Mouse (Mus musculus): ENCODE measurements at regions not wholly inside any gene's neighbourhood (a gene's known extent, or its start where the extent isn't known, plus 50 kb on each side); places are given as distances from the start of the nearest gene placed in this dataset.

- H3K36me3 ChIP-seq (ENCODE audit: control insufficient read depth, insufficient read depth, low read length), result no peaks in the 10 kb centered on the region
- no peaks in the 10 kb centered on the region for H3K27me3 ChIP-seq (ENCODE audit: control insufficient read depth, insufficient read depth, low read length)
- no peaks in the 10 kb centered on the region; the same call in 1 of the 2 replicates for H3K4me1 ChIP-seq (ENCODE audit: control insufficient read depth, insufficient read depth, insufficient read length, low read length)
- TF ChIP-seq POLR2A (IDR thresholded peaks at IDR 0.05; ENCODE audit: low read depth, low read length), result no peak
- TF ChIP-seq CTCF (IDR thresholded peaks at IDR 0.05; ENCODE audit: extremely low read depth, insufficient read length, insufficient replicate concordance, low read depth, low read length), result no peak
- no peak overlapping the region for H3K27ac ChIP-seq (ENCODE audit: insufficient read depth, low read depth, low read length)
- no peak overlapping the region for H3K4me3 ChIP-seq (ENCODE audit: low read depth, low read length)
- 0% methylated on average over 4 of the region's 4 CpGs for WGBS
Observed at GRCm38 (mm10) chr14:48330965-48331622, 114.8 kb upstream of the Tmem260 start.

- H3K27me3 ChIP-seq (ENCODE audit: control insufficient read depth, insufficient read depth, low read length), result no peaks in the 10 kb centered on the region
- no peaks in the 10 kb centered on the region for H3K36me3 ChIP-seq (ENCODE audit: control insufficient read depth, insufficient read depth, low read length)
- no peak overlapping the region for H3K27ac ChIP-seq (ENCODE audit: insufficient read depth, low read depth, low read length)
- no peak overlapping the region for H3K4me3 ChIP-seq (ENCODE audit: low read depth, low read length)
- TF ChIP-seq CTCF (IDR thresholded peaks at IDR 0.05; ENCODE audit: extremely low read depth, insufficient read length, insufficient replicate concordance, low read depth, low read length) (no peak), POLR2A (IDR thresholded peaks at IDR 0.05; ENCODE audit: low read depth, low read length) (no peak)
- H3K4me1 ChIP-seq (ENCODE audit: control insufficient read depth, insufficient read depth, insufficient read length, low read length), result no peaks in the 10 kb centered on the region; the same call in 1 of the 2 replicates
- WGBS, result 56% methylated on average over 2 of the region's 2 CpGs
Observed at GRCm38 (mm10) chr14:48331623-48332000, 114.3 kb upstream of the Tmem260 start.

GRCm38 (mm10) chr14:48332193-48332592, 113.7 kb upstream of the Tmem260 start:
- Histone ChIP-seq H3K4me3 (ENCODE audit: low read depth, low read length) (no peak overlapping the region), H3K4me1 (ENCODE audit: control insufficient read depth, insufficient read depth, insufficient read length, low read length) (no peaks in the 10 kb centered on the region; the same call in 1 of the 2 replicates), H3K27me3 (ENCODE audit: control insufficient read depth, insufficient read depth, low read length) (no peaks in the 10 kb centered on the region), H3K36me3 (ENCODE audit: control insufficient read depth, insufficient read depth, low read length) (no peaks in the 10 kb centered on the region), H3K27ac (ENCODE audit: insufficient read depth, low read depth, low read length) (no peak overlapping the region)
- WGBS, result 32% methylated on average over 2 of the region's 2 CpGs
- TF ChIP-seq POLR2A (IDR thresholded peaks at IDR 0.05; ENCODE audit: low read depth, low read length) (no peak), CTCF (IDR thresholded peaks at IDR 0.05; ENCODE audit: extremely low read depth, insufficient read length, insufficient replicate concordance, low read depth, low read length) (no peak)

- no peak overlapping the region for H3K27ac ChIP-seq (ENCODE audit: insufficient read depth, low read depth, low read length)
Observed at GRCm38 (mm10) chr14:48332660-48333059, 113.3 kb upstream of the Tmem260 start.

GRCm38 (mm10) chr14:48334106-48334809, 111.7 kb upstream of the Tmem260 start:
- TF ChIP-seq CTCF (IDR thresholded peaks at IDR 0.05; ENCODE audit: extremely low read depth, insufficient read length, insufficient replicate concordance, low read depth, low read length), result no peak
- TF ChIP-seq POLR2A (IDR thresholded peaks at IDR 0.05; ENCODE audit: low read depth, low read length), result no peak
- no peaks in the 10 kb centered on the region; the same call in 1 of the 2 replicates for H3K4me1 ChIP-seq (ENCODE audit: control insufficient read depth, insufficient read depth, insufficient read length, low read length)
- H3K36me3 ChIP-seq (ENCODE audit: control insufficient read depth, insufficient read depth, low read length), result no peaks in the 10 kb centered on the region
- no peak overlapping the region for H3K4me3 ChIP-seq (ENCODE audit: low read depth, low read length)
- H3K27me3 ChIP-seq (ENCODE audit: control insufficient read depth, insufficient read depth, low read length), result no peaks in the 10 kb centered on the region
- no peak overlapping the region for H3K27ac ChIP-seq (ENCODE audit: insufficient read depth, low read depth, low read length)
- WGBS, result 57% methylated on average over 8 of the region's 8 CpGs

More at GRCm38 (mm10) chr14:48332660-48333059, 113.3 kb upstream of the Tmem260 start:
- TF ChIP-seq POLR2A (IDR thresholded peaks at IDR 0.05; ENCODE audit: low read depth, low read length), result no peak
- WGBS, result 17% methylated on average over 4 of the region's 4 CpGs
- Histone ChIP-seq H3K27me3 (ENCODE audit: control insufficient read depth, insufficient read depth, low read length) (no peaks in the 10 kb centered on the region), H3K4me3 (ENCODE audit: low read depth, low read length) (no peak overlapping the region), H3K36me3 (ENCODE audit: control insufficient read depth, insufficient read depth, low read length) (no peaks in the 10 kb centered on the region), H3K4me1 (ENCODE audit: control insufficient read depth, insufficient read depth, insufficient read length, low read length) (no peaks in the 10 kb centered on the region; the same call in 1 of the 2 replicates)

- H3K27ac ChIP-seq (ENCODE audit: insufficient read depth, low read depth, low read length), result no peak overlapping the region
- H3K27me3 ChIP-seq (ENCODE audit: control insufficient read depth, insufficient read depth, low read length), result no peaks in the 10 kb centered on the region
- H3K36me3 ChIP-seq (ENCODE audit: control insufficient read depth, insufficient read depth, low read length), result no peaks in the 10 kb centered on the region
- H3K4me3 ChIP-seq (ENCODE audit: low read depth, low read length), result no peak overlapping the region
- no peak for TF ChIP-seq CTCF (IDR thresholded peaks at IDR 0.05; ENCODE audit: extremely low read depth, insufficient read length, insufficient replicate concordance, low read depth, low read length)
- no peak for TF ChIP-seq POLR2A (IDR thresholded peaks at IDR 0.05; ENCODE audit: low read depth, low read length)
- 81% methylated on average over 4 of the region's 4 CpGs for WGBS
- no peaks in the 10 kb centered on the region for H3K4me1 ChIP-seq (ENCODE audit: control insufficient read depth, insufficient read depth, insufficient read length, low read length)
Observed at GRCm38 (mm10) chr14:48339434-48339833, 106.5 kb upstream of the Tmem260 start.

- no peaks in the 10 kb centered on the region for H3K27me3 ChIP-seq (ENCODE audit: control insufficient read depth, insufficient read depth, low read length)
- H3K4me1 ChIP-seq (ENCODE audit: control insufficient read depth, insufficient read depth, insufficient read length, low read length), result no peaks in the 10 kb centered on the region
- no peak overlapping the region for H3K4me3 ChIP-seq (ENCODE audit: low read depth, low read length)
- H3K36me3 ChIP-seq (ENCODE audit: control insufficient read depth, insufficient read depth, low read length), result no peaks in the 10 kb centered on the region
- 54% methylated on average over 7 of the region's 7 CpGs for WGBS
- no peak for TF ChIP-seq POLR2A (IDR thresholded peaks at IDR 0.05; ENCODE audit: low read depth, low read length)
- no peak for TF ChIP-seq CTCF (IDR thresholded peaks at IDR 0.05; ENCODE audit: extremely low read depth, insufficient read length, insufficient replicate concordance, low read depth, low read length)
- no peak overlapping the region for H3K27ac ChIP-seq (ENCODE audit: insufficient read depth, low read depth, low read length)
Observed at GRCm38 (mm10) chr14:48342944-48343343, 103.0 kb upstream of the Tmem260 start.
